Mouse (Mus musculus) midbrain, embryonic 11.5 days (tissue): ENCODE data around the gene Sec22a. TPM values are rescaled to one million over a fixed set of nuclear protein-coding genes. Genes with fewer than 3 reads are reported as not detected.

Experiments used
- ATAC-seq: fragments of 200-750 bp; cut with Nextera tagmentation; 2 replicates; pipeline ENCODE4 v1.8.0; 2017; ENCODE audit warnings: moderate TSS enrichment, moderate library complexity; ENCODE audit not compliant: low FRiP score
- DNase-seq: peaks from one replicate; pipeline ENCODE4 v3.0.0; 2015; ENCODE audit warnings: low spot score; ENCODE audit errors: missing footprints
- H3K27ac ChIP-seq: fragments of 300-500 bp; sonication (generic); 2 replicates; pipeline ENCODE4 v1.5.1; 2014; ENCODE audit warnings: low read depth, low read length
- H3K27me3 ChIP-seq: fragments of 300-500 bp; sonication (generic); 2 replicates; pipeline ENCODE4 v1.6.1; 2014; ENCODE audit warnings: mild to moderate bottlenecking, low read length, moderate library complexity, mixed read lengths; ENCODE audit not compliant: control insufficient read depth, insufficient read depth
- H3K36me3 ChIP-seq: fragments of 300-500 bp; sonication (generic); 2 replicates; pipeline ENCODE4 v1.6.1; 2014; ENCODE audit warnings: mild to moderate bottlenecking, low read length, moderate library complexity, mixed read lengths; ENCODE audit not compliant: control insufficient read depth, insufficient read depth
- H3K4me1 ChIP-seq: fragments of 300-500 bp; sonication (generic); 2 replicates; pipeline ENCODE4 v1.6.1; 2014; ENCODE audit warnings: low read length; ENCODE audit not compliant: control insufficient read depth, insufficient read depth
- H3K4me2 ChIP-seq: fragments of 300-500 bp; sonication (generic); 2 replicates; pipeline ENCODE4 v1.6.1; 2014; ENCODE audit warnings: mild to moderate bottlenecking, moderate library complexity
- H3K4me3 ChIP-seq: fragments of 300-500 bp; sonication (generic); 2 replicates; pipeline ENCODE4 v1.5.1; 2014; ENCODE audit warnings: low read depth, low read length
- H3K9ac ChIP-seq: fragments of 300-500 bp; sonication (generic); 2 replicates; pipeline ENCODE4 v1.6.1; 2014; ENCODE audit warnings: low read length
- H3K9me3 ChIP-seq: fragments of 300-500 bp; sonication (generic); 2 replicates; pipeline ENCODE4 v1.6.1; 2016; ENCODE audit warnings: low read length; ENCODE audit not compliant: control insufficient read depth
- WGBS: fragments of 180-500 bp; shearing (Covaris S2); extraction: QIAGEN DNeasy Blood & Tissue Kit; methylation state at CpG from one replicate; pipeline ENCODE4 v1.1.7; 2014; 5-methylcytosine and 5-hydroxymethylcytosine counted together
- polyA plus RNA-seq: library from polyadenylated mRNA; unstranded; fragments of >200 nt; fragmentation: Nextera tagmentation; extraction: Ambion mirVana; gene quantifications from 2 replicates; pipeline ENCODE4 v1.2.1, GENCODE M21; 2014

Sec22a gene
- polyA plus RNA-seq, 1 experiment from 2014 or later = 43.0 TPM

- DNase-seq = no peak
- no peaks in the 10 kb centered on the region for H3K9me3 ChIP-seq
- H3K9ac ChIP-seq = no peak overlapping the region
- no peak overlapping the region for H3K4me3 ChIP-seq
- WGBS = 86% methylated on average over 2 of the region's 2 CpGs
- ATAC-seq = no peak
- no peak overlapping the region for H3K4me2 ChIP-seq
- H3K4me1 ChIP-seq = no peaks in the 10 kb centered on the region
- H3K27me3 ChIP-seq = no peaks in the 10 kb centered on the region
- no peak overlapping the region for H3K27ac ChIP-seq
- no peaks in the 10 kb centered on the region for H3K36me3 ChIP-seq
Measured at GRCm38 (mm10) chr16:35282456-35282855, 81.3 kb downstream of the Sec22a start.

- Histone ChIP-seq H3K27me3 (no peaks in the 10 kb centered on the region), H3K27ac (no peak overlapping the region), H3K4me1 (no peaks in the 10 kb centered on the region), H3K36me3 (no peaks in the 10 kb centered on the region), H3K9ac (no peak overlapping the region), H3K4me2 (no peak overlapping the region), H3K4me3 (no peak overlapping the region), H3K9me3 (no peaks in the 10 kb centered on the region)
- 81% methylated on average over 6 of the region's 6 CpGs for WGBS
- DNase-seq = no peak
- ATAC-seq = no peak
Measured at GRCm38 (mm10) chr16:35278166-35278565, 85.6 kb downstream of the Sec22a start.

GRCm38 (mm10) chr16:35272417-35272816 is 91.3 kb downstream of the Sec22a start:
- Histone ChIP-seq H3K36me3 (no peaks in the 10 kb centered on the region), H3K27me3 (no peaks in the 10 kb centered on the region), H3K9ac (no peak overlapping the region), H3K9me3 (no peaks in the 10 kb centered on the region), H3K4me2 (no peak overlapping the region), H3K4me3 (no peak overlapping the region), H3K27ac (no peak overlapping the region), H3K4me1 (no peaks in the 10 kb centered on the region)
- DNase-seq (no peak), ATAC-seq (no peak)
- 37% methylated on average over 4 of the region's 4 CpGs for WGBS

GRCm38 (mm10) chr16:35271572-35271971 is 92.1 kb downstream of the Sec22a start:
- Histone ChIP-seq H3K9me3 (no peaks in the 10 kb centered on the region), H3K4me3 (no peak overlapping the region), H3K27ac (no peak overlapping the region), H3K4me2 (no peak overlapping the region), H3K4me1 (no peaks in the 10 kb centered on the region), H3K9ac (no peak overlapping the region), H3K27me3 (no peaks in the 10 kb centered on the region), H3K36me3 (no peaks in the 10 kb centered on the region)
- 47% methylated on average over 4 of the region's 4 CpGs for WGBS
- DNase-seq (no peak), ATAC-seq (0 out of 2 replicates have a peak, but pooled peaks have one; percentile 16)

- DNase-seq (no peak), ATAC-seq (no peak; the same call in 1 of the 2 replicates)
- H3K9me3 ChIP-seq = no peaks in the 10 kb centered on the region
- H3K9ac ChIP-seq = no peak overlapping the region
- 74% methylated on average over 6 of the region's 6 CpGs for WGBS
- H3K36me3 ChIP-seq = no peaks in the 10 kb centered on the region
- H3K27me3 ChIP-seq = no peaks in the 10 kb centered on the region
- no peak overlapping the region for H3K4me3 ChIP-seq
- no peaks in the 10 kb centered on the region for H3K4me1 ChIP-seq
- no peak overlapping the region for H3K4me2 ChIP-seq
- no peak overlapping the region for H3K27ac ChIP-seq
Measured at GRCm38 (mm10) chr16:35270945-35271344, 92.8 kb downstream of the Sec22a start.

- Histone ChIP-seq H3K9me3 (no peaks in the 10 kb centered on the region), H3K4me2 (no peak overlapping the region), H3K4me3 (no peak overlapping the region), H3K27me3 (no peaks in the 10 kb centered on the region), H3K9ac (no peak overlapping the region), H3K36me3 (no peaks in the 10 kb centered on the region), H3K4me1 (no peaks in the 10 kb centered on the region), H3K27ac (no peak overlapping the region)
- peak; percentile 99 for DNase-seq
- WGBS = 34% methylated on average over 10 of the region's 10 CpGs
- ATAC-seq = peak; percentile 71
Measured at GRCm38 (mm10) chr16:35270353-35270934, 93.3 kb downstream of the Sec22a start.

Other genes starting within 250 kb of the Sec22a start
- 1.7 TPM in 2 replicates for gene Adcy5, start 209.0 kb downstream of the Sec22a start, polyA plus RNA-seq
- 8.7 and 9.6 TPM in 2 replicates for gene Pdia5, start 127.0 kb upstream of the Sec22a start, polyA plus RNA-seq
- 31.1 and 31.7 TPM in 2 replicates for gene Sema5b, start 177.2 kb upstream of the Sec22a start, polyA plus RNA-seq